Mouse (Mus musculus) limb, embryonic 10.5 days (tissue): ENCODE measurements around the gene Fes. TPM values are rescaled to one million over a fixed set of nuclear protein-coding genes. Genes with fewer than 3 reads are reported as not detected.

Experiments used
- DNase-seq: peaks from one replicate; pipeline ENCODE4 v3.0.0-alpha.2; 2017; ENCODE audit warnings: low spot score
- H3K27ac ChIP-seq: fragments of 300-500 bp; sonication (generic); 2 replicates; pipeline ENCODE4 v1.5.1; 2016; ENCODE audit warnings: mild to moderate bottlenecking
- H3K27me3 ChIP-seq: fragments of 300-500 bp; sonication (generic); 2 replicates; pipeline ENCODE4 v1.6.1; 2016; ENCODE audit warnings: low read depth, mild to moderate bottlenecking; ENCODE audit not compliant: poor library complexity, severe bottlenecking
- H3K36me3 ChIP-seq: fragments of 300-500 bp; sonication (generic); 2 replicates; pipeline ENCODE4 v1.6.1; 2016; ENCODE audit warnings: mild to moderate bottlenecking, moderate library complexity
- H3K4me1 ChIP-seq: fragments of 300-500 bp; sonication (generic); 2 replicates; pipeline ENCODE4 v1.6.1; 2016
- H3K4me3 ChIP-seq: fragments of 300-500 bp; sonication (generic); 2 replicates; pipeline ENCODE4 v1.5.1; 2016; ENCODE audit warnings: mild to moderate bottlenecking, moderate library complexity
- H3K9me3 ChIP-seq: fragments of 300-500 bp; sonication (generic); replicated peaks from 2 replicates; pipeline ENCODE4 v1.6.1; 2016; ENCODE audit warnings: mild to moderate bottlenecking
- WGBS: fragments of 180-500 bp; shearing (Covaris S2); methylation state at CpG from one replicate; pipeline ENCODE4 v1.1.7; 2016; 5-methylcytosine and 5-hydroxymethylcytosine counted together
- polyA plus RNA-seq: library from polyadenylated mRNA; unstranded; fragments of >200 nt; fragmentation: Nextera tagmentation; extraction: Ambion mirVana; gene quantifications from 2 replicates; pipeline ENCODE4 v1.2.1, GENCODE M21; 2016

Fes gene
- polyA plus RNA-seq, 1 experiment from 2014 or later = 13.2 TPM

- DNase-seq = no peak
- Histone ChIP-seq H3K9me3 (no peaks in the 10 kb centered on the region), H3K27me3 (peaks cover 37% of the 10 kb centered on the region), H3K27ac (peak overlapping the region; percentile 30; the same call in 1 of the 2 replicates), H3K4me1 (peaks cover 36% of the 10 kb centered on the region), H3K4me3 (peak overlapping the region; percentile 6; the same call in 1 of the 2 replicates), H3K36me3 (peaks cover 32% of the 10 kb centered on the region)
- 76% methylated on average over 11 of the region's 11 CpGs for WGBS
Measured at GRCm38 (mm10) chr7:80382919-80383318, 4.8 kb downstream of the Fes start.

GRCm38 (mm10) chr7:80379531-80379930 lies 8.2 kb downstream of the Fes start:
- H3K4me3 ChIP-seq = no peak overlapping the region
- peaks cover 15% of the 10 kb centered on the region; the same call in 1 of the 2 replicates for H3K4me1 ChIP-seq
- no peaks in the 10 kb centered on the region for H3K9me3 ChIP-seq
- 65% methylated on average over 13 of the region's 13 CpGs for WGBS
- H3K36me3 ChIP-seq = peaks cover 32% of the 10 kb centered on the region
- peaks cover 33% of the 10 kb centered on the region for H3K27me3 ChIP-seq
- DNase-seq = peak; percentile 62
- no peak overlapping the region for H3K27ac ChIP-seq

GRCm38 (mm10) chr7:80377471-80377870 lies 10.3 kb downstream of the Fes start:
- peaks cover 8% of the 10 kb centered on the region; the same call in 1 of the 2 replicates for H3K4me1 ChIP-seq
- peaks cover 22% of the 10 kb centered on the region for H3K36me3 ChIP-seq
- 35% methylated on average over 6 of the region's 6 CpGs for WGBS
- peaks cover 16% of the 10 kb centered on the region for H3K27me3 ChIP-seq
- H3K9me3 ChIP-seq = no peaks in the 10 kb centered on the region
- H3K4me3 ChIP-seq = no peak overlapping the region
- H3K27ac ChIP-seq = no peak overlapping the region
- DNase-seq = peak; percentile 78

GRCm38 (mm10) chr7:80376192-80376591 lies 11.6 kb downstream of the Fes start:
- 88% methylated on average over 10 of the region's 10 CpGs for WGBS
- no peak overlapping the region for H3K27ac ChIP-seq
- no peak overlapping the region for H3K4me3 ChIP-seq
- H3K27me3 ChIP-seq = peaks cover 3% of the 10 kb centered on the region
- DNase-seq = no peak
- H3K4me1 ChIP-seq = peaks cover 2% of the 10 kb centered on the region; the same call in 1 of the 2 replicates
- H3K9me3 ChIP-seq = no peaks in the 10 kb centered on the region
- peaks cover 13% of the 10 kb centered on the region; the same call in 1 of the 2 replicates for H3K36me3 ChIP-seq

- no peak for DNase-seq
- H3K4me3 ChIP-seq = no peak overlapping the region
- peaks cover 10% of the 10 kb centered on the region; the same call in 1 of the 2 replicates for H3K36me3 ChIP-seq
- H3K27ac ChIP-seq = no peak overlapping the region
- H3K4me1 ChIP-seq = peaks cover 4% of the 10 kb centered on the region; the same call in 1 of the 2 replicates
- WGBS = 92% methylated on average over 9 of the region's 9 CpGs
- no peaks in the 10 kb centered on the region for H3K27me3 ChIP-seq
- no peaks in the 10 kb centered on the region for H3K9me3 ChIP-seq
Measured at GRCm38 (mm10) chr7:80375376-80376039, 12.2 kb downstream of the Fes start.

GRCm38 (mm10) chr7:80374733-80375132 lies 13.0 kb downstream of the Fes start:
- 84% methylated on average over 3 of the region's 3 CpGs for WGBS
- Histone ChIP-seq H3K4me3 (no peak overlapping the region), H3K27me3 (no peaks in the 10 kb centered on the region), H3K27ac (no peak overlapping the region), H3K9me3 (no peaks in the 10 kb centered on the region), H3K36me3 (peaks cover 9% of the 10 kb centered on the region; the same call in 1 of the 2 replicates), H3K4me1 (peaks cover 11% of the 10 kb centered on the region)
- DNase-seq = no peak

GRCm38 (mm10) chr7:80374280-80374679 lies 13.5 kb downstream of the Fes start:
- H3K27ac ChIP-seq = no peak overlapping the region
- WGBS = 70% methylated on average over 3 of the region's 3 CpGs
- H3K4me3 ChIP-seq = no peak overlapping the region
- H3K27me3 ChIP-seq = no peaks in the 10 kb centered on the region
- no peaks in the 10 kb centered on the region for H3K9me3 ChIP-seq
- H3K4me1 ChIP-seq = peaks cover 16% of the 10 kb centered on the region
- no peak for DNase-seq
- peaks cover 4% of the 10 kb centered on the region; the same call in 1 of the 2 replicates for H3K36me3 ChIP-seq

GRCm38 (mm10) chr7:80373850-80374249 lies 13.9 kb downstream of the Fes start:
- WGBS = 83% methylated on average over 12 of the region's 12 CpGs
- H3K27ac ChIP-seq = no peak overlapping the region

GRCm38 (mm10) chr7:80373352-80373751 lies 14.4 kb downstream of the Fes start:
- Histone ChIP-seq H3K36me3 (peaks cover 5% of the 10 kb centered on the region), H3K4me3 (no peak overlapping the region), H3K9me3 (no peaks in the 10 kb centered on the region), H3K4me1 (peaks cover 25% of the 10 kb centered on the region), H3K27me3 (no peaks in the 10 kb centered on the region), H3K27ac (no peak overlapping the region)
- WGBS = 83% methylated on average over 4 of the region's 4 CpGs
- no peak for DNase-seq

More at GRCm38 (mm10) chr7:80373850-80374249, 13.9 kb downstream of the Fes start:
- Histone ChIP-seq H3K36me3 (peaks cover 4% of the 10 kb centered on the region; the same call in 1 of the 2 replicates), H3K9me3 (no peaks in the 10 kb centered on the region), H3K4me1 (peaks cover 20% of the 10 kb centered on the region), H3K27me3 (no peaks in the 10 kb centered on the region), H3K4me3 (no peak overlapping the region)
- no peak for DNase-seq

GRCm38 (mm10) chr7:80372667-80373066 lies 15.1 kb downstream of the Fes start:
- Histone ChIP-seq H3K36me3 (peaks cover 11% of the 10 kb centered on the region), H3K4me1 (peaks cover 25% of the 10 kb centered on the region), H3K4me3 (no peak overlapping the region), H3K9me3 (no peaks in the 10 kb centered on the region), H3K27me3 (no peaks in the 10 kb centered on the region), H3K27ac (no peak overlapping the region)
- whole genome bisulfite sequencing = 66% methylated on average over 2 of the region's 2 CpGs
- DNase-seq = no peak

- Histone ChIP-seq H3K27ac (no peak overlapping the region), H3K27me3 (no peaks in the 10 kb centered on the region), H3K36me3 (peaks cover 16% of the 10 kb centered on the region), H3K9me3 (no peaks in the 10 kb centered on the region), H3K4me1 (peaks cover 25% of the 10 kb centered on the region), H3K4me3 (no peak overlapping the region)
- DNase-seq = no peak
- WGBS = 91% methylated on average over 3 of the region's 3 CpGs
Measured at GRCm38 (mm10) chr7:80372166-80372565, 15.6 kb downstream of the Fes start.

GRCm38 (mm10) chr7:80371041-80371751 lies 16.6 kb downstream of the Fes start, which contains the start of gene Man2a2:
TSS of gene Man2a2 (minus strand) at chr7:80371375.
- Histone ChIP-seq H3K36me3 (peaks cover 26% of the 10 kb centered on the region), H3K4me1 (peaks cover 25% of the 10 kb centered on the region), H3K4me3 (peak within 1 kb of the TSS; percentile 74), H3K9me3 (no peaks in the 10 kb centered on the region), H3K27ac (peak within 1 kb of the TSS; percentile 92), H3K27me3 (no peaks in the 10 kb centered on the region)
- DNase-seq = peak; percentile 82
- under 1% methylated on average over 86 of the region's 86 CpGs for WGBS

- under 1% methylated on average over 31 of the region's 31 CpGs for WGBS
- Histone ChIP-seq H3K4me1 (peaks cover 25% of the 10 kb centered on the region), H3K27ac (peak overlapping the region; percentile 92), H3K9me3 (no peaks in the 10 kb centered on the region), H3K4me3 (peak overlapping the region; percentile 74), H3K36me3 (peaks cover 31% of the 10 kb centered on the region), H3K27me3 (no peaks in the 10 kb centered on the region)
- peak; percentile 76 for DNase-seq
Measured at GRCm38 (mm10) chr7:80370649-80371040, 17.1 kb downstream of the Fes start.
